Comparison of ENCODE assay signal across 8 mouse cellular contexts in the genomic region with DNA sequence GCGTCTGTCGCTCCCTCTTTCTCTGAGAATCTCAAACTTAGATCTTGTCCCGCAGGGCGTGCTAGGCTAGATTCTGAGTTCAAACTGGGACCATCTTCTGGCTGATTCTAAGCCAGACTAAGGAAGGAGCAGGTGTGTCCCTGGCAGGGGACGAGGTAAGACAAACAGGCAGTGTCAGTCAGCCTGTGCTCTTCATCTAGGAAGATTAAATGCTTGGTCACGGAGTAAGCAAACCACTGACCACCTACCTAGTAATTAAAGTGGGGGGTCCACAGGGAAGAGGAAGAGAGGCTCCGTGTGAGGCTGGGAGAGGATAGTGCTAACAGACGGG. TPM values are rescaled to one million over a fixed set of nuclear protein-coding genes. Genes with fewer than 3 reads are reported as not detected.
DNase-seq lines count a peak whose midpoint lies in the region; ATAC-seq and TF ChIP-seq lines count a peak whose summit lies in the region.
"Had no signal": no experiment of that assay in that cellular context is flagged by ENCODE, and none has a peak within 500 bp of the region (broad histone marks: within the 10 kb centered on the region; RNA-seq: fewer than 3 reads in every experiment).

No protein-coding gene starts in this region.

- no peak for DNase-seq in liver, adult 2 months (ENCODE audit: extremely low read depth, low read depth, low spot score)
- DNase-seq in liver: no peak
- no peak for DNase-seq in limb, embryonic 11.5 days (ENCODE audit: low spot score)
- DNase-seq in frontal cortex, postnatal 10 days (ENCODE audit: low spot score in 2 of 2): no peak
- DNase-seq in kidney, postnatal 25 days: no peak

- peaks cover 13% of the 10 kb centered on the region for H3K4me1 ChIP-seq in liver, adult 2 months (ENCODE audit: control insufficient read depth, insufficient read depth, low read length)
- peaks cover 5% of the 10 kb centered on the region for H3K4me1 ChIP-seq in embryonic fibroblast, embryonic 13.5 days (ENCODE audit: control insufficient read depth, insufficient read depth, low read length)
- no peaks in the 10 kb centered on the region for H3K4me1 ChIP-seq in limb, embryonic 11.5 days (ENCODE audit: control insufficient read depth, insufficient read depth, low read length)
- H3K4me1 ChIP-seq in neural tube, embryonic 15.5 days: peaks cover 20% of the 10 kb centered on the region

- TF ChIP-seq CTCF in liver, adult 2 months (IDR thresholded peaks at IDR 0.05; ENCODE audit: low read depth, low read length): no peak
- no peak for TF ChIP-seq CTCF in embryonic fibroblast, embryonic 13.5 days (IDR thresholded peaks at IDR 0.05; ENCODE audit: borderline replicate concordance, insufficient read depth, low read length)

- peak; percentile 20; the same call in 1 of the 2 replicates for ATAC-seq in limb, embryonic 11.5 days (ENCODE audit: insufficient number of reproducible peaks, low FRiP score, low TSS enrichment, low read depth)
- ATAC-seq in neural tube, embryonic 15.5 days (ENCODE audit: low FRiP score): peak; percentile 12

- 0 out of 2 replicates have a peak overlapping the region, but pooled peaks have one; percentile 24 for H3K27ac ChIP-seq in liver, adult 2 months (replicated peaks; ENCODE audit: insufficient read depth, low read depth, low read length)
- H3K27ac ChIP-seq in embryonic fibroblast, embryonic 13.5 days (ENCODE audit: insufficient read depth, low read length): no peak overlapping the region
- H3K27ac ChIP-seq in limb, embryonic 11.5 days (replicated peaks; ENCODE audit: low read depth, low read length): no peak overlapping the region
- no peak overlapping the region; the same call in 1 of the 2 replicates for H3K27ac ChIP-seq in neural tube, embryonic 15.5 days (replicated peaks)

- peak overlapping the region; percentile 85 for H3K4me3 ChIP-seq in liver, adult 2 months (ENCODE audit: insufficient read depth, low read depth, low read length)
- peak overlapping the region; percentile 84 for H3K4me3 ChIP-seq in embryonic fibroblast, embryonic 13.5 days (ENCODE audit: insufficient read depth, low read length)
- H3K4me3 ChIP-seq in limb, embryonic 11.5 days (ENCODE audit: low read depth, low read length): peak overlapping the region; percentile 60
- H3K4me3 ChIP-seq in neural tube, embryonic 15.5 days (replicated peaks): peak overlapping the region; percentile 92

- peak overlapping the region; percentile 41 for H3K9ac ChIP-seq in liver, adult 2 months (ENCODE audit: low read depth, low read length)
- H3K9ac ChIP-seq in limb, embryonic 11.5 days (ENCODE audit: low read length): no peak overlapping the region; the same call in 1 of the 2 replicates
- H3K9ac ChIP-seq in neural tube, embryonic 15.5 days (replicated peaks): peak overlapping the region; percentile 77

- 6% methylated on average over 8 of the region's 8 CpGs for WGBS in liver, adult 2 months
- 9% methylated on average over 8 of the region's 8 CpGs for WGBS in limb, embryonic 11.5 days
- 7% methylated on average over 8 of the region's 8 CpGs for WGBS in neural tube, embryonic 15.5 days

- no peak for TF ChIP-seq POLR2A in liver, adult 2 months (IDR thresholded peaks at IDR 0.05; ENCODE audit: extremely low read depth, insufficient read depth, low read length)
- TF ChIP-seq POLR2A in embryonic fibroblast, embryonic 13.5 days (IDR thresholded peaks at IDR 0.05; ENCODE audit: low read depth, low read length): no peak

- no peaks in the 10 kb centered on the region for H3K27me3 ChIP-seq in liver, adult 2 months (ENCODE audit: control insufficient read depth, insufficient read depth, low read length)
- H3K27me3 ChIP-seq in limb, embryonic 11.5 days (ENCODE audit: control insufficient read depth, insufficient read depth, low read length): no peaks in the 10 kb centered on the region
- no peaks in the 10 kb centered on the region for H3K27me3 ChIP-seq in neural tube, embryonic 15.5 days (replicated peaks)

- H3K79me2 ChIP-seq in liver, adult 2 months (ENCODE audit: control insufficient read depth, insufficient read depth, low read length): peaks cover 4% of the 10 kb centered on the region; the same call in 1 of the 2 replicates

- peak overlapping the region; percentile 65 for H3K4me2 ChIP-seq in limb, embryonic 11.5 days (ENCODE audit: low read depth, severe bottlenecking)
- H3K4me2 ChIP-seq in neural tube, embryonic 15.5 days: peak overlapping the region; percentile 87

- peaks cover 8% of the 10 kb centered on the region; the same call in 1 of the 2 replicates for H3K36me3 ChIP-seq in liver, adult 2 months (ENCODE audit: control insufficient read depth, insufficient read depth, low read length)
- H3K36me3 ChIP-seq in limb, embryonic 11.5 days (ENCODE audit: control insufficient read depth, insufficient read depth, low read length): no peaks in the 10 kb centered on the region
- peaks cover 12% of the 10 kb centered on the region; the same call in 1 of the 2 replicates for H3K36me3 ChIP-seq in neural tube, embryonic 15.5 days

- H3K9me3 ChIP-seq in limb, embryonic 11.5 days (ENCODE audit: control insufficient read depth, low read length): no peaks in the 10 kb centered on the region
- no peaks in the 10 kb centered on the region for H3K9me3 ChIP-seq in neural tube, embryonic 15.5 days (replicated peaks)

RNA-seq across cellular contexts. Expression of a gene that starts 0.6 kb away (rescaled TPM):
- 8.4 and 12.5 TPM in 2 replicates for total RNA-seq in liver, adult 2 months (2014; rRNA removed)
- polyA plus RNA-seq in liver, adult 2 months (2012; rRNA removed): 22.6 and 24.4 TPM in 2 replicates
- polyA plus RNA-seq in embryonic fibroblast, embryonic 13.5 days (2011; ENCODE audit: insufficient read length, low read depth, missing spikeins): 5.8 and 7.2 TPM in 2 replicates
- polyA plus RNA-seq in limb, embryonic 11.5 days (2014; fragmentation: Nextera tagmentation; extraction: Ambion mirVana): 5.8 and 6.0 TPM in 2 replicates
- 8.1 and 8.4 TPM in 2 replicates for polyA plus RNA-seq in neural tube, embryonic 15.5 days (2015; fragmentation: Nextera tagmentation; extraction: Ambion mirVana)

RNA-seq across cellular contexts. Expression of a gene that starts 10.5 kb away (rescaled TPM):
- 11.3 and 14.0 TPM in 2 replicates for total RNA-seq in liver, adult 2 months (2014; rRNA removed)
- polyA plus RNA-seq in liver, adult 2 months (2012; rRNA removed): 15.5 and 22.7 TPM in 2 replicates
- polyA plus RNA-seq in embryonic fibroblast, embryonic 13.5 days (2011; ENCODE audit: insufficient read length, low read depth, missing spikeins): 23.5 and 30.9 TPM in 2 replicates
- 23.2 and 26.1 TPM in 2 replicates for polyA plus RNA-seq in limb, embryonic 11.5 days (2014; fragmentation: Nextera tagmentation; extraction: Ambion mirVana)
- polyA plus RNA-seq in neural tube, embryonic 15.5 days (2015; fragmentation: Nextera tagmentation; extraction: Ambion mirVana): 25.3 and 30.3 TPM in 2 replicates

RNA-seq across cellular contexts. Expression of a gene that starts 43.9 kb away (rescaled TPM):
- total RNA-seq in liver, adult 2 months (2014; rRNA removed): 13.4 and 16.5 TPM in 2 replicates
- polyA plus RNA-seq in liver, adult 2 months (2012; rRNA removed): 23.4 and 25.4 TPM in 2 replicates
- polyA plus RNA-seq in embryonic fibroblast, embryonic 13.5 days (2011; ENCODE audit: insufficient read length, low read depth, missing spikeins): 29.2 and 31.5 TPM in 2 replicates
- 58.7 and 63.3 TPM in 2 replicates for polyA plus RNA-seq in limb, embryonic 11.5 days (2014; fragmentation: Nextera tagmentation; extraction: Ambion mirVana)
- polyA plus RNA-seq in neural tube, embryonic 15.5 days (2015; fragmentation: Nextera tagmentation; extraction: Ambion mirVana): 42.0 and 50.9 TPM in 2 replicates

RNA-seq across cellular contexts. Expression of a gene that starts 47.7 kb away (rescaled TPM):
- not detected in 2 replicates for total RNA-seq in liver, adult 2 months (2014; rRNA removed)
- polyA plus RNA-seq in liver, adult 2 months (2012; rRNA removed): 0.23 TPM in 1 of 2 replicates, not detected in the other
- polyA plus RNA-seq in embryonic fibroblast, embryonic 13.5 days (2011; ENCODE audit: insufficient read length, low read depth, missing spikeins): not detected in 2 replicates
- 0.32 and 0.65 TPM in 2 replicates for polyA plus RNA-seq in limb, embryonic 11.5 days (2014; fragmentation: Nextera tagmentation; extraction: Ambion mirVana)
- polyA plus RNA-seq in neural tube, embryonic 15.5 days (2015; fragmentation: Nextera tagmentation; extraction: Ambion mirVana): 0.33 and 0.40 TPM in 2 replicates
- total RNA-seq: layer of hippocampus, postnatal 14 days had no signal

RNA-seq across cellular contexts. Expression of a gene that starts 55.7 kb away (rescaled TPM):
- not detected in 2 replicates for total RNA-seq in liver, adult 2 months (2014; rRNA removed)
- polyA plus RNA-seq in liver, adult 2 months (2012; rRNA removed): not detected in 2 replicates
- not detected in 2 replicates for polyA plus RNA-seq in embryonic fibroblast, embryonic 13.5 days (2011; ENCODE audit: insufficient read length, low read depth, missing spikeins)
- polyA plus RNA-seq in limb, embryonic 11.5 days (2014; fragmentation: Nextera tagmentation; extraction: Ambion mirVana): 0.27 TPM in 1 of 2 replicates, not detected in the other
- polyA plus RNA-seq in neural tube, embryonic 15.5 days (2015; fragmentation: Nextera tagmentation; extraction: Ambion mirVana): 0.12 and 0.19 TPM in 2 replicates
